Mouse (Mus musculus) MEL (cell line): ENCODE data around the gene Magi2. TPM values are rescaled to one million over a fixed set of nuclear protein-coding genes. Genes with fewer than 3 reads are reported as not detected.
"Not testable (repeated sequence)": the region's sequence is repeated elsewhere in the genome, so short reads cannot be mapped to it uniquely, and the experiment has no call there.

ENCODE experiments used
- DNase-seq: peaks from one replicate; pipeline ENCODE4 v3.0.0; 2011; ENCODE audit warnings: low read depth, low spot score
- H3K27ac ChIP-seq: 2 replicates; pipeline ENCODE4 v1.5.1; 2012; ENCODE audit warnings: low read depth, mild to moderate bottlenecking, control low read depth, low read length, moderate library complexity; ENCODE audit not compliant: control insufficient read depth
- H3K27me3 ChIP-seq, 2 experiments: fragments of 150-350 bp in 1 of 2; sonication (generic) in 1 of 2; 2 replicates each; pipeline ENCODE4 v1.6.1; 2012; ENCODE audit warnings: low read length in 2 of 2, mild to moderate bottlenecking in 2 of 2, improper control_type of control experiment in 1 of 2, moderate library complexity in 1 of 2; ENCODE audit not compliant: insufficient read depth in 2 of 2, control insufficient read depth in 1 of 2
- H3K36me3 ChIP-seq, 2 experiments: 2 replicates each; pipeline ENCODE4 v1.6.1; 2012 to 2014; ENCODE audit warnings: low read length in 2 of 2, improper control_type of control experiment in 1 of 2, inconsistent platforms in 1 of 2, mild to moderate bottlenecking in 1 of 2; ENCODE audit not compliant: insufficient read depth in 2 of 2, control insufficient read depth in 1 of 2
- H3K4me1 ChIP-seq, 2 experiments: fragments of 150-350 bp in 1 of 2; sonication (generic) in 1 of 2; 2 replicates each; pipeline ENCODE4 v1.6.1; 2012; ENCODE audit warnings: low read length in 2 of 2, improper control_type of control experiment in 1 of 2, mild to moderate bottlenecking in 1 of 2; ENCODE audit not compliant: insufficient read depth in 2 of 2, control insufficient read depth in 1 of 2
- H3K4me3 ChIP-seq, 2 experiments: fragments of 150-350 bp in 1 of 2; sonication (generic) in 1 of 2; 2 replicates each; pipeline ENCODE4 v1.5.1; 2012; ENCODE audit warnings: low read depth in 2 of 2, low read length in 2 of 2, mild to moderate bottlenecking in 2 of 2, moderate library complexity in 2 of 2, control low read depth in 1 of 2, improper control_type of control experiment in 1 of 2; ENCODE audit not compliant: control insufficient read depth in 1 of 2, insufficient read depth in 1 of 2
- H3K79me2 ChIP-seq: 2 replicates; pipeline ENCODE4 v1.6.1; 2012; ENCODE audit warnings: mild to moderate bottlenecking, low read length, moderate library complexity; ENCODE audit not compliant: control insufficient read depth, poor library complexity, insufficient read depth
- H3K9ac ChIP-seq: 2 replicates; pipeline ENCODE4 v1.6.1; 2012; ENCODE audit warnings: low read depth, mild to moderate bottlenecking, control low read depth, low read length, moderate library complexity; ENCODE audit not compliant: control insufficient read depth, poor library complexity, severe bottlenecking
- H3K9me3 ChIP-seq: fragments of 150-350 bp; sonication (generic); replicated peaks from 2 replicates; pipeline ENCODE4 v1.6.1; 2012; ENCODE audit warnings: mild to moderate bottlenecking, low read length, improper control_type of control experiment, moderate library complexity; ENCODE audit not compliant: insufficient read depth
- CTCF ChIP-seq, 3 experiments: IDR thresholded peaks in 2 of 3; conservative IDR thresholded peaks in 1 of 3; 2 replicates each; pipeline ENCODE4 v1.5.1; 2011 to 2012; ENCODE audit warnings: low read length in 3 of 3, low read depth in 2 of 3, mild to moderate bottlenecking in 2 of 3, improper control_type of control experiment in 1 of 3, inconsistent platforms in 1 of 3, mixed read lengths in 1 of 3, moderate library complexity in 1 of 3; ENCODE audit not compliant: control insufficient read depth in 1 of 3, insufficient read depth in 1 of 3, poor library complexity in 1 of 3, severe bottlenecking in 1 of 3
- ELF1 ChIP-seq: IDR thresholded peaks from 2 replicates; pipeline ENCODE4 v1.6.1; 2014; ENCODE audit warnings: low read depth, mild to moderate bottlenecking, inconsistent platforms, low read length, improper control_type of control experiment, moderate library complexity
- EP300 ChIP-seq, 2 experiments: IDR thresholded peaks; 2 replicates each; pipeline ENCODE4 v1.6.1; 2011; ENCODE audit warnings: improper control_type of control experiment in 2 of 2, low read length in 2 of 2, low read depth in 1 of 2, mild to moderate bottlenecking in 1 of 2
- ETS1 ChIP-seq: IDR thresholded peaks from 2 replicates; pipeline ENCODE4 v1.6.1; 2012; ENCODE audit warnings: low read depth, mild to moderate bottlenecking, inconsistent platforms, low read length, improper control_type of control experiment, moderate library complexity
- GABPA ChIP-seq: IDR thresholded peaks from 2 replicates; pipeline ENCODE4 v1.6.1; 2012; ENCODE audit warnings: low read depth, mild to moderate bottlenecking, inconsistent platforms, low read length, improper control_type of control experiment, moderate library complexity
- HCFC1 ChIP-seq: IDR thresholded peaks from 2 replicates; pipeline ENCODE4 v1.6.1; 2012; ENCODE audit warnings: low read depth, mild to moderate bottlenecking, inconsistent platforms, low read length, improper control_type of control experiment, moderate library complexity
- KAT2A ChIP-seq: conservative IDR thresholded peaks from 2 replicates; pipeline ENCODE4 v1.6.1; 2012; ENCODE audit warnings: low read depth, low read length, improper control_type of control experiment, inconsistent platforms
- MAZ ChIP-seq: IDR thresholded peaks from 2 replicates; pipeline ENCODE4 v1.6.1; 2012; ENCODE audit warnings: low read depth, mild to moderate bottlenecking, inconsistent platforms, low read length, improper control_type of control experiment
- NRF1 ChIP-seq: IDR thresholded peaks from 2 replicates; pipeline ENCODE4 v1.6.1; 2014; ENCODE audit warnings: low read depth, mild to moderate bottlenecking, inconsistent platforms, low read length, improper control_type of control experiment, moderate library complexity; ENCODE audit not compliant: poor library complexity, insufficient read depth, severe bottlenecking
- POLR2A ChIP-seq, 2 experiments: IDR thresholded peaks; 2 replicates each; pipeline ENCODE4 v1.6.1; 2011 to 2012; ENCODE audit warnings: low read length in 2 of 2, mild to moderate bottlenecking in 2 of 2, control low read depth in 1 of 2, improper control_type of control experiment in 1 of 2, low read depth in 1 of 2, moderate library complexity in 1 of 2; ENCODE audit not compliant: control insufficient read depth in 1 of 2, insufficient read depth in 1 of 2, poor library complexity in 1 of 2
- RAD21 ChIP-seq: IDR thresholded peaks from 2 replicates; pipeline ENCODE4 v1.6.1; 2011; ENCODE audit warnings: mild to moderate bottlenecking, low read depth, low read length, improper control_type of control experiment
- SMC3 ChIP-seq: IDR thresholded peaks from 2 replicates; pipeline ENCODE4 v1.6.1; 2011; ENCODE audit warnings: low read depth, low read length, improper control_type of control experiment
- TAL1 ChIP-seq: IDR thresholded peaks from 2 replicates; pipeline ENCODE4 v1.6.1; 2012; ENCODE audit warnings: mild to moderate bottlenecking, inconsistent platforms, low read length, moderate library complexity, mixed read lengths
- TBP ChIP-seq: IDR thresholded peaks from 2 replicates; pipeline ENCODE4 v1.8.0; 2011; ENCODE audit warnings: low read depth, low read length, improper control_type of control experiment
- USF2 ChIP-seq, 2 experiments: IDR thresholded peaks; 2 replicates each; pipeline ENCODE4 v1.6.1; 2011 to 2012; ENCODE audit warnings: improper control_type of control experiment in 2 of 2, low read length in 2 of 2, borderline replicate concordance in 1 of 2, inconsistent platforms in 1 of 2, low read depth in 1 of 2, mild to moderate bottlenecking in 1 of 2; ENCODE audit not compliant: insufficient read depth in 1 of 2
- polyA plus RNA-seq, 2 experiments: library from polyadenylated mRNA; stranded (reverse) in 1 of 2; unstranded in 1 of 2; fragments of >175 nt in 1 of 2; fragments of >200 nt in 1 of 2; gene quantifications; 2 replicates each; pipeline versions ENCODE4 v1.2.1 to v1.2.4; 2012; ENCODE audit warnings: low replicate concordance in 2 of 2, low read depth in 1 of 2; ENCODE audit not compliant: insufficient read length in 2 of 2, insufficient read depth in 1 of 2, missing spikeins in 1 of 2
- total RNA-seq: library from RNA; depleted of rRNA; stranded (reverse); fragments of 300-350 nt; gene quantifications from 2 replicates; pipeline ENCODE4 v1.2.3, GENCODE M21; 2012

Magi2 gene
- total and polyA plus RNA-seq, 3 experiments = 0.46 to 0.47 TPM; not detected in 1

- DNase-seq = no peak
- H3K27ac ChIP-seq = no peak overlapping the region
- H3K4me1 ChIP-seq = no peaks in the 10 kb centered on the region
- H3K9ac ChIP-seq = no peak overlapping the region
- no peak overlapping the region for H3K4me3 ChIP-seq
- H3K79me2 ChIP-seq = no peaks in the 10 kb centered on the region
- H3K9me3 ChIP-seq = no peaks in the 10 kb centered on the region
- no peaks in the 10 kb centered on the region for H3K27me3 ChIP-seq
- H3K36me3 ChIP-seq = no peaks in the 10 kb centered on the region
- no peak for TF ChIP-seq KAT2A
- TF ChIP-seq TBP = no peak
- TF ChIP-seq USF2 (IDR thresholded peaks at IDR 0.05; ENCODE audit: borderline replicate concordance in 1 of 2, insufficient read depth in 1 of 2, low read depth in 1 of 2, low read length in 2 of 2) = no peak
- TF ChIP-seq TAL1 = no peak
Measured at GRCm38 (mm10) chr5:20720201-20720900, 1493.5 kb downstream of the Magi2 start.

GRCm38 (mm10) chr5:20723226-20723625 lies 1496.4 kb downstream of the Magi2 start:
- not testable (repeated sequence) for H3K36me3 ChIP-seq, H3K4me1 ChIP-seq, DNase-seq, H3K79me2 ChIP-seq, H3K9me3 ChIP-seq, H3K27me3 ChIP-seq, H3K27ac ChIP-seq, H3K9ac ChIP-seq, H3K4me3 ChIP-seq

GRCm38 (mm10) chr5:20738795-20739194 lies 1512.0 kb downstream of the Magi2 start:
- no peaks in the 10 kb centered on the region for H3K27me3 ChIP-seq
- no peak overlapping the region for H3K27ac ChIP-seq
- H3K4me3 ChIP-seq = no peak overlapping the region
- no peaks in the 10 kb centered on the region for H3K36me3 ChIP-seq
- peak; percentile 34 for DNase-seq
- TF ChIP-seq ELF1 = no peak
- no peak for TF ChIP-seq NRF1
- no peak for TF ChIP-seq EP300 (IDR thresholded peaks at IDR 0.05; ENCODE audit: low read depth in 1 of 2, low read length in 2 of 2)
- no peak for TF ChIP-seq HCFC1
- no peak for TF ChIP-seq GABPA
- TF ChIP-seq MAZ = no peak
- TF ChIP-seq CTCF (IDR thresholded peaks at IDR 0.05 in 2 of 3, conservative IDR thresholded peaks at IDR 0.05 in 1 of 3; ENCODE audit: control insufficient read depth in 1 of 3, insufficient read depth in 1 of 3, low read depth in 2 of 3, low read length in 3 of 3, poor library complexity in 1 of 3, severe bottlenecking in 1 of 3) = peak in 2 of 3 experiments; percentile 47 to 69; a peak in 4 of 6 replicates
- peak; percentile 33 for TF ChIP-seq RAD21
- peak; percentile 56 for TF ChIP-seq SMC3
- no peak for TF ChIP-seq ETS1
- no peak for TF ChIP-seq POLR2A (IDR thresholded peaks at IDR 0.05; ENCODE audit: control insufficient read depth in 1 of 2, insufficient read depth in 1 of 2, low read depth in 1 of 2, low read length in 2 of 2, poor library complexity in 1 of 2)
- no peaks in the 10 kb centered on the region for H3K9me3 ChIP-seq
- H3K79me2 ChIP-seq = no peaks in the 10 kb centered on the region
- H3K4me1 ChIP-seq = no peaks in the 10 kb centered on the region
- H3K9ac ChIP-seq = no peak overlapping the region
